ENCODE assay signal across 18 mouse cellular contexts in the genomic region with DNA sequence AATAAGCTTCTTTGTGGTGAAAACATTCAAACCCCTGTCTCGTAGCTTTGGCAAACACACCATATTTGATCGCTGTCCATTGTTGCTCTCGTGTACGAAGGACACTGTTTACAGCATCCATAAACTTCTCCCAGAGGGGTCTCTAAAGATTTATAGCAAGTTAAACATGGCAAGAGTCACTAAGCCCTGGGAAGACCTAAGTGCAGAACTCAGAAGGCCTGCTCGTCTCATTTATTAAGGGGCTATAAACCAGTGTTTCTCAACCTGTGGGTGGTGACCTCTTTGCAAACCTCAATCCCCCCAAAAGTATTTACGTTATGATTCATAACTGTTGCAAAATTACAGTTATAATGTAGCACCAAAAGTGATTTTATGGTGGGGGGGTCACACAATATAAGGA.
"Had no signal": no experiment of that assay in that cellular context is flagged by ENCODE, and none has a peak within 500 bp of the region (broad histone marks: within the 10 kb centered on the region; RNA-seq: fewer than 3 reads in every experiment).

No protein-coding gene starts in this region.

- DNase-seq: liver, postnatal 0 days; lung, adult 2 months; lung, postnatal 14 days; lung, postnatal 36 days; right cerebral cortex, postnatal 14 days; thymus, adult 2 months; thymus, postnatal 25 days; thymus, postnatal 4 days had no signal

- H3K4me2 ChIP-seq: lung, embryonic 15.5 days; midbrain, embryonic 11.5 days; midbrain, embryonic 13.5 days; midbrain, embryonic 15.5 days; neural tube, embryonic 12.5 days; stomach, embryonic 15.5 days had no signal

- H3K4me1 ChIP-seq: lung, embryonic 15.5 days; megakaryocyte, embryonic 14.5 days; midbrain, embryonic 13.5 days; midbrain, embryonic 15.5 days; neural tube, embryonic 12.5 days; stomach, embryonic 15.5 days had no signal

- H3K4me3 ChIP-seq: lung, embryonic 15.5 days; megakaryocyte, embryonic 14.5 days; midbrain, embryonic 13.5 days; midbrain, embryonic 15.5 days; neural tube, embryonic 12.5 days; stomach, embryonic 15.5 days had no signal

- H3K9ac ChIP-seq: liver, postnatal 0 days; lung, embryonic 15.5 days; midbrain, embryonic 13.5 days; midbrain, embryonic 15.5 days; neural tube, embryonic 12.5 days; stomach, embryonic 15.5 days had no signal

- H3K36me3 ChIP-seq: lung, embryonic 15.5 days; midbrain, embryonic 13.5 days; midbrain, embryonic 15.5 days; neural tube, embryonic 12.5 days; stomach, embryonic 15.5 days had no signal

- H3K27ac ChIP-seq: lung, embryonic 15.5 days; macrophage; midbrain, embryonic 13.5 days; midbrain, embryonic 15.5 days; neural tube, embryonic 12.5 days; stomach, embryonic 15.5 days; stomach, postnatal 0 days had no signal

- H3K9me3 ChIP-seq: lung, embryonic 15.5 days; megakaryocyte, embryonic 14.5 days; midbrain, embryonic 13.5 days; midbrain, embryonic 15.5 days; neural tube, embryonic 12.5 days; stomach, embryonic 15.5 days had no signal

- H3K27me3 ChIP-seq: lung, embryonic 15.5 days; midbrain, embryonic 13.5 days; midbrain, embryonic 15.5 days; neural tube, embryonic 12.5 days; stomach, embryonic 15.5 days had no signal

- ATAC-seq: liver, postnatal 0 days; lung, postnatal 0 days; midbrain, embryonic 13.5 days; midbrain, embryonic 15.5 days had no signal
